Mouse (Mus musculus) natural killer cell, adult 2 months (primary cell): ENCODE measurements around the gene Chst4.

Experiments
- DNase-seq, 2 experiments: peaks; one replicate each; pipeline ENCODE4 v3.0.0; 2022; ENCODE audit warnings: low spot score in 2 of 2

Chst4 gene

DNA sequence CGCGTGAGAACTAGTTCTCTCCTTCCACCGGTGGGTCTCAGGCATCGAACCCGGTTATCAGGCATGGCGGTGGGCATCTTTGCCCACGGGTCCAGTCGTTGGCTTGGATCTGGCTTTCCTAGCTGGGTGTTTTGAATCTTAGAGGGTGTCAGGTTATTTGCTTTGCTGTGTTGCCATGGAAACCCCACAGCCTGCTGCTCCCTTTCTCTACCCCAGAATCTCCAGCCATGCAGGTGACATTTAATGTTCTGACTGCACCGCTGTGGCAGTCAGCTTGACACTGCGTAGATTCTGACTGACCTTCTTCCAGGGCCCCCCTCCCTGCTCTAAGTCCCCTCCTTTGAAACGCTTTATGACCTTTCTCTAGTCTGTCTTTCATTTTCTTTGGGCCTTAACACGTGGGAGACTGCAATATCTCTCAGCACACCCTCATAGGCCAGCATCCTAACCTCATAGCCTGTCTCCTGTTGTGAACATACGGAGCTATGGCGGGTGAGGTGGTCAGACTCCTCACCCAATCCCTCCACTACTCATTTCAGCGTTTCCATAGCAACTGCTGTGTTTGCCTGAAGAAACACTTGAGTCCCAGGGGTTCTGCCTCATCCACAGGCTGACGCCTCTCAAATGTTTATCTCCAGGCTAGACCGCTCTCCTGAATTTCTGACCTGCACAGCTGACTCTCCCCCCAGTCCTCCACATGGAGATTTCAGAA, 33.1 kb downstream of the Chst4 start:
- no peak for DNase-seq

DNA sequence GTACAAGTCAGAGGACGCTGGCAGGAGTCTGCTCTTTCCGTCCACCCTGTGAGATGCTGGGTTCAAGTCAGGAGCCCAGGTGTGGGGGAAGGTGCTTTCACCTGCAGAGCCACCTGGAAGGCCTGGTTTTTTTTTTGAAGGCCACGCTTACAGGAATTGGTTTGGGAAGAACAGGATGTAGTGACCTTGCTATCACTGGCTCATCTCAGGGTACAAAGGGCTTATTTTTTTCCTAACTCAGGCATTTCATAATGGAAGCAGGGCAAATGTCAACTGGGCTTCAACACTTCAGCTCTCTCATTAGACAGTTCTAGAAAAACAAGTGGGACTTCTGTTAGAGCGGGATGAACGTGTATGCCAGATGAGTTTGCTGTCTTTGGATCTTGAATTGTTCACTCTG, 35.2 kb downstream of the Chst4 start:
- DNase-seq = no peak

DNA sequence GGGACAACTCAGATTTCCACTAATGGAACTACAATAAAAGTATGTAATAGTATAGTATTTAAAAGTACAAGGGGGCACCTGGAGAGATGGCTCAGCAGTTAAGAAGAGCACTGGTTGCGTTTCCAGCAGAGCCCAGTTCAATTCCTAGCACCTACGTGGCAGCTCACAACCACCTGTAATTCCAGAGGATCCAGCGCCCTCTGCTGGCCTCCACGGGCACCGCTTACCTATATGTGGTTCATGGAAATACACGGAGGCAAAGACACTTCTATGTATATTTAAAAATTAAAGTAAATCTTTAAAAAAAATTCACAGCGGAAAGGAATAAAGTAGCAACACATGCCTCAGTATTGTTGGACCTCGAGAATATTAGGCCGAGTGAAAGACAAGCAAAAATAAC, 36.6 kb downstream of the Chst4 start:
- no peak for DNase-seq

DNA sequence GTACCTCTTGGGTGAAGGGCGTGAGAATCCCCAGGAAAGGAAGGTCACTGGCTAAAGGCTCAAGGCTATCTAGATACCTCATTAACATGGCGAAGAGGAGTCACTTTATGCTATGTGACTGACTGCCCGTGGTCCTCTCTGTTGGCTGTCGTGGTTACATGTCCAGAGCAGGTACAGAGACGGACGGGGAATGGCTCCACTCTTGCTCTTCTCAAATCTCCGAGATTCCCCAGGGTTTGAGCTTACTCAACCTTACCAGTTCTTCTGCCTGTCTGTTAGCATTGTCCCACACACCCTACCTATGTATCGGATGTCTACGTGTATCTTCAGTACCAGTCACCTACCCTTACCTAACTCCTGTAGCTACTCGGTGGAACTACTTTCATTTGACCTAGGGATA, 39.6 kb downstream of the Chst4 start:
- no peak for DNase-seq

DNA sequence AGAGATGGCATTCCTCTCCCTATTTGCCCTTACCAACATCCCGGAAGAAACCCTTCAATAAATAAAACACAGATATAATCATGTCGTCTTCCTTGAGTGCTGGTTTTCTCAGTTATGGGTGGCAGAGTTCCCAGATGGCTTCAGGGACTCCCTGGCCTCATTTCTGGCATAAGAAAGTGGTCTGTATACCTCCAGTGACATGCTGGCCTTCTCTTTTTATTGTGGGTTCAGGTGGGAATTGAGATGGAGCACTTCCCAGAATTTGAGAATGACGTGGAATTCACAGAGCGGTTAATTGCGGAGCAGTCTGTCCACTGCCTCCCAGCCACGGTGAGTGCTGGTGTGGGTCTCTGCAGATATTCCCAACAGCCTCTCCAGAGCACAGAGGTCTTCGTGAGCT, 41.5 kb downstream of the Chst4 start:
- no peak for DNase-seq

DNA sequence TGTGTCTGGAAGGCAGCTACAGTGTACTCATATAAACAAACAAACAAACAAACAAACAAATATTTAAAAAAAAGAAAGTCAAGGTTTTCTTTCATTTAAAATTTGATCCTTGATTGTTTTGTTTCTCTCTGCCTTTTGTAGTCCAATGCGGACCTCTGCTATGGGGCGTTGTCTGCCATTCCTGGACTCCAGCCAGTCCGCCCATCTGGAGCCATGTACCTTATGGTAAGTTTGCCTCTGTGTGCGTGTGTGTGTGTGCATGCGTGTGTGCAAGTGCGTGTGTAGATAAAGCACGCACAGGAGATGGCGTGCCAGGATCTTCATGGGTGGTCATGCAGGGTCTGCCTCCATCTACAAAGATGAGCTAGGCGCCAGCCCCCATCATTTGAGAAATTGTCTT, 42.2 kb downstream of the Chst4 start:
- no peak for DNase-seq

DNA sequence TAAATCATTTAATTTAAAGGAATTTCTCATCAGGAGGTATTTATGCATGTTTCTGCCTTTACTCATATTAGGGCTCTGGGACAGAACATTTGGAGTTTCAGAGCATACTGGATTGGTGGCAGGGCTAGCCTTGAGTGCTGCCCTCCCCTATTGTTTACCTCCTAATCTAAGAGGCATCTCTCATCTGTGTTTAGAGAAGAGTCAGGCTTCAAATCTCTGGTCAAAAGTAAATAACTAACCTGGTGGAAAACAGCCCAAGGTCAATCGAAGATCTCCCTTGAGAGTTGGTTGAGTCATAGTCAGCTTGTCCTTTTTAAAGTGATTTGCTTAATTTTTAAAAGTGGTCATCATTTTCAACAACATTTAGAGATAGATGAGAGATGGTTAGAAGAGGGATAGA, 46.6 kb downstream of the Chst4 start:
- DNase-seq = no peak

- DNase-seq = no peak
Observed at GRCm38 (mm10) chr8:109992166-109992565, 47.4 kb downstream of the Chst4 start.

DNA sequence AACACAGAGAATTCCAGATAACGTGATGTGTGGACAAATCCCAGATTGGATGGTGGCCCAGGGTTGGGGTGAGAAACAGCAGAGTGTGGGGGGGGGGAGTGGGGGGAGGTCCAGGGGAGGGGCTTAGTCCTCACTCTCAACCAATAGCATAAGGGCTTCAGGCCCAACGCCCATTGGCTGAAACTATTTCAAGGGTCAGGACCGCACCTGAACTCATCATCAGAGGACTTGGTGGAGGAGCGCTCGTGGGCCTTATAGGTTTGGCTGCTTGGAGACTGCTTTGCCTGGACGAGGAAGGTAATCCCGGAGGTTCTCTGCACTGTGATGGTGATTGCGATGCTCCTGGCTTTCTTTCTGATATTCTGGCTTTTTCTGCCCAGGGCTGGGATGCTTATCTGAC, 49.3 kb downstream of the Chst4 start, which contains the start of gene Tat:
Tat (plus strand) TSS at position 214 of the 400 bp plus-strand sequence.
- DNase-seq = no peak

DNA sequence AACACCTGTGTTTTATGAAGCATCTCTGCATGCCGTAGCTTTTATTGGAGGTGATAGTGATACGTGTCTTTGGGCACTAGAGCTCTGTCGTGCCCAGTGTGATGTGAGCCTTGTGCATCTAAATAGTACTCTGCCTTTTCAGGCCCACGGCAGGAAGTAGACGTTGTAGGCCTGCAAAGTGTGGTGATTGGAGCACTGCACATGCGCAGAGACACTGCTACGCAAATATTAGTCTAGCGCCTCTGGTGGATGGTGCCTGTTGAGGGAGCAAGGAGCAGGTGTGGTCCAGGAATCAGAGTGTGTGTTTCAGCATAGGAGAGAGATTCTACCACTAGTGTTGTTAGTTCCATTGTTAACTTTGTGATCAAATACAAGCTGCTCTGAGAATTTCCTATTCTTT, 50.4 kb downstream of the Chst4 start:
- DNase-seq = no peak

DNA sequence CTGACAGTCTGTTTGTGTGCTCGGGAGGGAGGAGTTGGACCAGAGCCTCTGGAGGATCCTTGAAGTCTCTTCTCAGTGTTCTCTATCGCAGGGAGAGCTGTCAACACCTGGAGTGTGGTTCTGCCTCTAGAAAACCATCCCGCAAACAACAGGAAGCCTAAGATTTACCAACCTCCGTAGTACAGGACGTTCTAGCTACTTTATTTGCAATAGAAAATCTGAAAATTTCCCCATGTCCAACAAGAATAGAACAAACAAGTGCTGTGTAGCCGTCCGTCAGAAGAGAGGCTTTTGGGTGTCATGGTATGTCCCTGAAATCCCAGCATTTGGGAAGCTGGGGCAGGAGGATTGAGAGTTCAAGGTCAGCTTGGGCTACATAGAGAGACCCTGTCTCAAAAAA, 51.8 kb downstream of the Chst4 start:
- DNase-seq = no peak

GRCm38 (mm10) chr8:109986384-109986783, 53.2 kb downstream of the Chst4 start:
- DNase-seq = no peak

DNA sequence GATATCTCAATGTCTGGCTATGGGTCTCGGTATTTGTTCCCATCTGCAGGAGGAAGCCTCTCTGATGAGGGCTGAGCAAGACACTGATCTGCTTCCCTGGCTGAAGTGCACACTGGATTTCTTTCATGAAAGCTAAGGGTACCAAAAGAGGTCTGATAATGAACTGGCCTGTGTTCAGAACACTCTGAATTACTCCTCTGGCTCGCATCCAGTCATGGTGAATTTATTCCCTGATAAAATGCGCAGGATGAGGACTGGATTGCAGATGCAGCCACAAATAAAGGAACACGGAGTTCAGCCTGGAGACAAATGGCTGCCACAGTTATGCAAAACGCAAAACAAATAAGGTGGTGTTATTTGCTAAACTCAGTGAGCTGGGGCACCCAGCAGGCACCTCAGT, 55.6 kb downstream of the Chst4 start:
- DNase-seq = no peak

DNA sequence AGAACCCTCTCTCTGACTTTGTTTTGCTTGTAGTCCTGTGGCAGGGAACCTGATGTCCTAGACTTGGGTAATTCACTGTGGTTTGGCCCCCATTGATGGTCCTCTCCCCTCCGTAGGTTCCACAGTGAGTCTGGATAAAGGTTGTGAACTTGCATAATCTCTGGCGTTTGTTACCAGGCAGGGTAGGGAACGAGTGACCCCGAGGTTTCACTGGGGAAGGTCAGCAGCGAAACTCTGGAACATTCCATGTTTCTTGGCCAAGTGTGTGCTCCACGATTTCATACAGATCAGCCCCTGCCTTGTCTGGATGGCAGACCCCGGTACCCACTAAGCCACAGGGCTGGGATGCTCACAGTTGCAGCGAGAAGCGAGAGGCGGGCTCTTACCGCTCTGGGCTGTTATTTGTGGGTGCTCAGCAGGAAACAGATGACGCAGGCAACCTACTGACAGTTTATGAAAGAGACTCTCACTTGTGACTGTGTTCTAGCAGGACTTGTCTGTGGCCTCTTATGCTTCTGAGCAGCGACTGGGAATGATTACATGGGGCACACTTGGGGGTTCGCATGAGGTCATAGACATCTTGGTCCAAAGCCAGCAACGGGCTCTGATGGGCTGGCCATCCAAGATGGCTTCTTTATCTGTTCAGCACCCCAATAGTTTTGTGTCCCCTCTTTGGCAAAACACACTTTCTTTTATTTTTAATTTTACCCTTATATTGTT, 57.0 kb downstream of the Chst4 start:
- no peak for DNase-seq

- no peak for DNase-seq
Observed at GRCm38 (mm10) chr8:109979339-109979738, 60.2 kb downstream of the Chst4 start.
